12 mouse cellular contexts compared by ENCODE assay signal in the genomic region with DNA sequence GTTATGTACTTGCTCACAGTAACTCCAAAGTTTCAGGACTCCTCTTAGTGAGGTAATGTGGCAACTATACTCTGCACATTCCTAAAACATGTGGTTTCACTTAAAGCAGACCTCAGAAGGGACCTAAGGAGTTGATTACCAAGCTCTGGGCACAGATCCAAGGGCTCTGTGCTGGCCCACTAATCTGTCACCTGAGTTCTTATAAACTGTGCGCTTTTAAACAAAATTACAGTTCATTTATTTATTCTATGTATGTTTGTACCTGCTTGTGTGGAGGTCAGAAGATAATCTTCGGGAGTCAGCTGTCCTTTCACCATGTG. TPM values are rescaled to one million over a fixed set of nuclear protein-coding genes. Genes with fewer than 3 reads are reported as not detected.
DNase-seq lines count a peak whose midpoint lies in the region; ATAC-seq lines count a peak whose summit lies in the region.
"Had no signal": no experiment of that assay in that cellular context is flagged by ENCODE, and none has a peak within 500 bp of the region (broad histone marks: within the 10 kb centered on the region; RNA-seq: fewer than 3 reads in every experiment).

No protein-coding gene starts in this region.

- DNase-seq in cerebellum, postnatal 14 days, result peak; percentile 10 to 14
- DNase-seq in cerebellum, postnatal 4 days (ENCODE audit: low spot score in 2 of 2), result no peak
- peak; percentile 27 for DNase-seq in neural tube, embryonic 10.5 days (ENCODE audit: extremely low spot score, low spot score)
- peak; percentile 39 for DNase-seq in limb, embryonic 10.5 days (ENCODE audit: low spot score)
- no peak for DNase-seq in B cell, adult 2 months
- DNase-seq in ovary, postnatal 14 days (ENCODE audit: low spot score), result no peak
- no peak for DNase-seq in layer of hippocampus, postnatal 36 days
- DNase-seq: liver, embryonic 13.5 days had no signal

- H3K4me1 ChIP-seq in neural tube, embryonic 15.5 days, result no peaks in the 10 kb centered on the region
- H3K4me1 ChIP-seq in limb, embryonic 10.5 days, result peaks cover 33% of the 10 kb centered on the region
- H3K4me1 ChIP-seq: hindbrain, embryonic 13.5 days; midbrain, embryonic 15.5 days had no signal

- no peaks in the 10 kb centered on the region for H3K27me3 ChIP-seq in neural tube, embryonic 15.5 days (replicated peaks)
- no peaks in the 10 kb centered on the region for H3K27me3 ChIP-seq in limb, embryonic 10.5 days (ENCODE audit: low read depth, poor library complexity, severe bottlenecking)
- H3K27me3 ChIP-seq: CH12.LX; hindbrain, embryonic 13.5 days; liver, embryonic 13.5 days; midbrain, embryonic 15.5 days had no signal

- H3K4me3 ChIP-seq in neural tube, embryonic 15.5 days (replicated peaks), result no peak overlapping the region
- no peak overlapping the region for H3K4me3 ChIP-seq in limb, embryonic 10.5 days
- H3K4me3 ChIP-seq: hindbrain, embryonic 13.5 days; liver, embryonic 13.5 days; midbrain, embryonic 15.5 days had no signal

- H3K4me2 ChIP-seq in neural tube, embryonic 15.5 days, result no peak overlapping the region
- H3K4me2 ChIP-seq: hindbrain, embryonic 13.5 days; liver, embryonic 13.5 days; midbrain, embryonic 15.5 days had no signal

- ATAC-seq in neural tube, embryonic 15.5 days (ENCODE audit: low FRiP score), result no peak
- ATAC-seq: midbrain, embryonic 15.5 days had no signal

- no peaks in the 10 kb centered on the region for H3K9me3 ChIP-seq in neural tube, embryonic 15.5 days (replicated peaks)
- H3K9me3 ChIP-seq in limb, embryonic 10.5 days (replicated peaks), result no peaks in the 10 kb centered on the region
- H3K9me3 ChIP-seq: hindbrain, embryonic 13.5 days; liver, embryonic 13.5 days; midbrain, embryonic 15.5 days had no signal

- WGBS in neural tube, embryonic 15.5 days, result 82% methylated on average over 2 of the region's 2 CpGs
- 27% methylated on average over 2 of the region's 2 CpGs for WGBS in limb, embryonic 10.5 days

- H3K27ac ChIP-seq in neural tube, embryonic 15.5 days (replicated peaks), result no peak overlapping the region
- H3K27ac ChIP-seq in limb, embryonic 10.5 days, result peak overlapping the region; percentile 71
- H3K27ac ChIP-seq: hindbrain, embryonic 13.5 days; liver, embryonic 13.5 days; midbrain, embryonic 15.5 days had no signal

- H3K36me3 ChIP-seq in neural tube, embryonic 15.5 days, result no peaks in the 10 kb centered on the region
- no peaks in the 10 kb centered on the region for H3K36me3 ChIP-seq in limb, embryonic 10.5 days
- H3K36me3 ChIP-seq: hindbrain, embryonic 13.5 days; liver, embryonic 13.5 days; midbrain, embryonic 15.5 days had no signal

- H3K9ac ChIP-seq in neural tube, embryonic 15.5 days (replicated peaks), result no peak overlapping the region
- H3K9ac ChIP-seq: hindbrain, embryonic 13.5 days; liver, embryonic 13.5 days; midbrain, embryonic 15.5 days had no signal

RNA-seq across cellular contexts. Expression of gene Nr5a1, which starts 57.1 kb away (rescaled TPM):
- polyA plus RNA-seq in neural tube, embryonic 15.5 days (2015; fragmentation: Nextera tagmentation; extraction: Ambion mirVana), result 0.05 and 0.10 TPM in 2 replicates
- polyA plus RNA-seq in limb, embryonic 10.5 days (2016; fragmentation: Nextera tagmentation; extraction: Ambion mirVana), result not detected in 2 replicates
- not detected for total RNA-seq in layer of hippocampus, postnatal 36 days (2021)
- polyA plus RNA-seq: liver, embryonic 13.5 days had no signal

Comparison
In these comparisons a context has a peak if more than half of its experiments do, and no peak if none do; other contexts are left out.
1. DNase-seq: peak in cerebellum, postnatal 14 days (2 of 2), neural tube, embryonic 10.5 days (single experiment) and limb, embryonic 10.5 days (single experiment); none in cerebellum, postnatal 4 days (0 of 2), B cell, adult 2 months (0 of 2), ovary, postnatal 14 days (single experiment) and layer of hippocampus, postnatal 36 days (0 of 2).